17 mouse cellular contexts compared by ENCODE assay signal in genomic region chr4:154229569-154229968, GRCm38 (mm10). TPM values are rescaled to one million over a fixed set of nuclear protein-coding genes. Genes with fewer than 3 reads are reported as not detected.
"Had no signal": no experiment of that assay in that cellular context is flagged by ENCODE, and none has a peak within 500 bp of the region (broad histone marks: within the 10 kb centered on the region; RNA-seq: fewer than 3 reads in every experiment).

No protein-coding gene starts in this region.

- DNase-seq: lung, adult 2 months; lung, postnatal 14 days; lung, postnatal 36 days; right cerebral cortex, postnatal 14 days; thymus, adult 2 months; thymus, postnatal 25 days; thymus, postnatal 4 days had no signal

- H3K4me3 ChIP-seq: lung, embryonic 15.5 days; megakaryocyte, embryonic 14.5 days; midbrain, embryonic 13.5 days; midbrain, embryonic 15.5 days; neural tube, embryonic 12.5 days; stomach, embryonic 15.5 days had no signal

- H3K27ac ChIP-seq: lung, embryonic 15.5 days; macrophage; midbrain, embryonic 13.5 days; midbrain, embryonic 15.5 days; neural tube, embryonic 12.5 days; stomach, embryonic 15.5 days; stomach, postnatal 0 days had no signal

RNA-seq across cellular contexts. Expression of gene Megf6, which starts 59.0 kb away (rescaled TPM):
- total RNA-seq: monocyte, adult 5-6 weeks; neutrophil, adult 5-6 weeks had no signal
